Mouse (Mus musculus) intestine, embryonic 14.5 days (tissue): ENCODE measurements around the gene Lpcat4. TPM values are rescaled to one million over a fixed set of nuclear protein-coding genes. Genes with fewer than 3 reads are reported as not detected.
A peak's percentile ranks its signal among the peaks of the same experiment; 100 is the strongest.

Source experiments
- ATAC-seq: fragments of 200-750 bp; cut with Nextera tagmentation; replicated peaks from 2 replicates; pipeline ENCODE4 v1.8.0; 2017; ENCODE audit warnings: low read depth, moderate number of reproducible peaks, moderate TSS enrichment, moderate library complexity; ENCODE audit not compliant: low FRiP score, low TSS enrichment
- DNase-seq: peaks from one replicate; pipeline ENCODE4 v3.0.0-alpha.2; 2018; ENCODE audit warnings: low spot score
- H3K27ac ChIP-seq: fragments of 300-500 bp; sonication (generic); 2 replicates; pipeline ENCODE4 v1.5.1; 2014; ENCODE audit warnings: low read depth, mild to moderate bottlenecking, control low read depth
- H3K27me3 ChIP-seq: fragments of 300-500 bp; sonication (generic); replicated peaks from 2 replicates; pipeline ENCODE4 v1.6.1; 2014; ENCODE audit warnings: low read length, control low read depth; ENCODE audit not compliant: control insufficient read depth, insufficient read depth
- H3K36me3 ChIP-seq: fragments of 300-500 bp; sonication (generic); 2 replicates; pipeline ENCODE4 v1.6.1; 2014; ENCODE audit warnings: low read length, control low read depth; ENCODE audit not compliant: control insufficient read depth, insufficient read depth
- H3K4me1 ChIP-seq: fragments of 300-500 bp; sonication (generic); replicated peaks from 2 replicates; pipeline ENCODE4 v1.6.1; 2014; ENCODE audit warnings: low read length, control low read depth, mixed read lengths; ENCODE audit not compliant: control insufficient read depth, insufficient read depth
- H3K4me2 ChIP-seq: fragments of 300-500 bp; sonication (generic); 2 replicates; pipeline ENCODE4 v1.6.1; 2014; ENCODE audit warnings: low read length
- H3K4me3 ChIP-seq: fragments of 300-500 bp; sonication (generic); 2 replicates; pipeline ENCODE4 v1.5.1; 2014; ENCODE audit warnings: low read depth, low read length, control low read depth, mixed read lengths
- H3K9ac ChIP-seq: fragments of 300-500 bp; sonication (generic); 2 replicates; pipeline ENCODE4 v1.6.1; 2014; ENCODE audit warnings: mild to moderate bottlenecking, low read length
- H3K9me3 ChIP-seq: fragments of 300-500 bp; sonication (generic); 2 replicates; pipeline ENCODE4 v1.6.1; 2016; ENCODE audit warnings: low read length, control low read depth; ENCODE audit not compliant: control insufficient read depth
- WGBS: fragments of 180-500 bp; shearing (Covaris S2); extraction: QIAGEN DNeasy Blood & Tissue Kit; methylation state at CpG from one replicate; pipeline ENCODE4 v1.1.7; 2014; 5-methylcytosine and 5-hydroxymethylcytosine counted together
- polyA plus RNA-seq: library from polyadenylated mRNA; unstranded; fragments of >200 nt; fragmentation: Nextera tagmentation; extraction: Ambion mirVana; gene quantifications from 2 replicates; pipeline ENCODE4 v1.2.1, GENCODE M21; 2014

The Lpcat4 gene
- 23.8 and 28.1 TPM in 2 replicates for polyA plus RNA-seq

- Histone ChIP-seq H3K36me3 (peaks cover 14% of the 10 kb centered on the region; the same call in 1 of the 2 replicates), H3K27me3 (no peaks in the 10 kb centered on the region), H3K9ac (peak within 1 kb of the TSS; percentile 79), H3K9me3 (no peaks in the 10 kb centered on the region), H3K4me1 (peaks cover 6% of the 10 kb centered on the region; the same call in 1 of the 2 replicates), H3K4me2 (peak within 1 kb of the TSS; percentile 86), H3K27ac (peak within 1 kb of the TSS; percentile 90), H3K4me3 (peak within 1 kb of the TSS; percentile 76)
- ATAC-seq, result peak; percentile 85
- DNase-seq, result peak; percentile 96
- 1% methylated on average over 70 of the region's 94 CpGs for WGBS
Measured at GRCm38 (mm10) chr2:112239212-112239934, at the start of gene Lpcat4. TSS of gene Lpcat4 (plus strand) at chr2:112239468.

GRCm38 (mm10) chr2:112196859-112197258, 42.4 kb upstream of the Lpcat4 start:
- 0 out of 2 replicates have a peak, but pooled peaks have one; percentile 68 for ATAC-seq
- WGBS, result 2% methylated on average over 2 of the region's 2 CpGs

GRCm38 (mm10) chr2:112203056-112203455, 36.2 kb upstream of the Lpcat4 start:
- no peaks in the 10 kb centered on the region for H3K4me1 ChIP-seq
- no peak for ATAC-seq

More at GRCm38 (mm10) chr2:112196859-112197258, 42.4 kb upstream of the Lpcat4 start:
- Histone ChIP-seq H3K36me3 (no peaks in the 10 kb centered on the region), H3K4me3 (no peak overlapping the region), H3K9ac (no peak overlapping the region), H3K27ac (no peak overlapping the region), H3K4me1 (no peaks in the 10 kb centered on the region), H3K27me3 (no peaks in the 10 kb centered on the region), H3K4me2 (no peak overlapping the region), H3K9me3 (no peaks in the 10 kb centered on the region)
- DNase-seq, result no peak

DNA sequence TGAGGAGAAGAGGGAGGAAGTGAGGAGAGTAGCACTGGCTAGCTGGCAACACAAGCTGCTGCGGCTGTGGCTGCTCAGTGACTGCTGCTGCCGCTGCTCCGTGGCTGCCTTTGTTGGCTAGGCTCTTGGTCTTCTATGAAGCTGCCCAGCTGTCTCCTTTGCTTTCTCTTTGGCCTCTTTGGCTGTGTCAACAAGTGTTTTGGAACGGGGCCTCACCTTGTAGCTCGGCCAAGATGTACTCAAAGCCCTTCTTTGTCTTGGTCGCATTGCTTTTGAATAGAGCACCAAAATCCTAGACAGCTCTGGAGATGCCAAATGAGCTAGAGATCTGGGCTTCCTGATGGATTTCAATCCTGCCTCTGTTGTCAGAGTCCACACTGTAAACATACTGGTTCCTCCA, 29.1 kb upstream of the Lpcat4 start:
- H3K27me3 ChIP-seq, result no peaks in the 10 kb centered on the region
- WGBS, result 87% methylated on average over 6 of the region's 6 CpGs

More at GRCm38 (mm10) chr2:112203056-112203455, 36.2 kb upstream of the Lpcat4 start:
- Histone ChIP-seq H3K4me2 (no peak overlapping the region), H3K36me3 (no peaks in the 10 kb centered on the region), H3K27me3 (no peaks in the 10 kb centered on the region), H3K9ac (no peak overlapping the region), H3K27ac (no peak overlapping the region), H3K9me3 (no peaks in the 10 kb centered on the region), H3K4me3 (no peak overlapping the region)
- DNase-seq, result no peak
- 61% methylated on average over 6 of the region's 6 CpGs for WGBS

DNA sequence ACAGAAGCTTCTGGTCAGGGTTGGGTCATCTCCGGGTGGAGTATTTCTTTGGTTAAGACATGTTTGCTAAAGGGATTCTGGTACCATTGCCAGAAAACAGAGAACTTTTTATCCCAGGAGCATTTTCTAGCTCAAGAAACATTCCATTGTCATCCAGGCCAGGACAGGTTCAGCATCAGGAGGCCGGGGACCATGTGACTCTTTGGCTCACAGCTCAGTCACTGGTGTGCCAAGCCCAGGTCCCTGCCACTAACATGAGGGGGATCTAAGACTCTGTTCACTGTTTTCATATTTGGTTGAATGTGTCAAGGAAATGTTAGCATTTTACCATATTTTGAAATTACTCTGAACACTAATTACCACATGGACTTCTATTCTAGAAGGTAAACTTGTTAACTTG, 28.6 kb upstream of the Lpcat4 start:
- H3K4me2 ChIP-seq, result no peak overlapping the region
- DNase-seq (no peak), ATAC-seq (no peak)
- H3K27me3 ChIP-seq, result no peaks in the 10 kb centered on the region
- H3K27ac ChIP-seq, result no peak overlapping the region
- H3K4me3 ChIP-seq, result no peak overlapping the region
- WGBS, result 90% methylated on average over 2 of the region's 2 CpGs
- H3K9me3 ChIP-seq, result no peaks in the 10 kb centered on the region
- no peaks in the 10 kb centered on the region for H3K4me1 ChIP-seq
- H3K9ac ChIP-seq, result no peak overlapping the region
- no peaks in the 10 kb centered on the region for H3K36me3 ChIP-seq

More for the DNA sequence above, 29.1 kb upstream of the Lpcat4 start:
- no peaks in the 10 kb centered on the region for H3K9me3 ChIP-seq
- no peaks in the 10 kb centered on the region for H3K36me3 ChIP-seq
- H3K4me1 ChIP-seq, result no peaks in the 10 kb centered on the region
- H3K4me2 ChIP-seq, result no peak overlapping the region
- H3K9ac ChIP-seq, result no peak overlapping the region
- no peak overlapping the region for H3K4me3 ChIP-seq
- no peak overlapping the region for H3K27ac ChIP-seq
- DNase-seq (no peak), ATAC-seq (no peak)

- no peaks in the 10 kb centered on the region for H3K36me3 ChIP-seq
- DNase-seq, result no peak
- H3K27me3 ChIP-seq, result no peaks in the 10 kb centered on the region
- H3K9ac ChIP-seq, result no peak overlapping the region
- 0% methylated on average over 1 of the region's 1 CpGs for WGBS
- H3K4me1 ChIP-seq, result no peaks in the 10 kb centered on the region
- ATAC-seq, result no peak
- no peaks in the 10 kb centered on the region for H3K9me3 ChIP-seq
- no peak overlapping the region for H3K4me3 ChIP-seq
- H3K27ac ChIP-seq, result no peak overlapping the region
- H3K4me2 ChIP-seq, result no peak overlapping the region
Measured at GRCm38 (mm10) chr2:112215977-112216376, 23.3 kb upstream of the Lpcat4 start.

DNA sequence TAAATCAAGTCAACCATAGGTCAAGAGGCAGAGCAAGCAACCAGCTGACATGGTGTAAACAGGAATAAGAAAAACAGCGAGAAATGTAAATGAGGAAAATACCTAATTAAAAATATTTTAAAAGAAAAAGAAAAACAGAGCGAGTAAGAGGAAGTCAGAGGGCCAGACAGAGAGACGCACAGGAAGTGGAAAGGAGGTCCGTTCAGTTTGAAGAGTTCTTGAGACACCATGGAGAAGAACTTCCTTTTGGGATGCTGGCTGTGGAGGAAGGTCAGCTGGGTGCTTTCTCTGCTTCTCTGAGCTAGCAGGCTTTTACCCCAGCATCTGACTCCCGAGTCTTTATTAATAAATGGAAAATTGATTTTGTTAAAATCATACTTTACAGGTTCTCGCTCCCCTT, 21.7 kb upstream of the Lpcat4 start:
- no peak for DNase-seq
- Histone ChIP-seq H3K9ac (no peak overlapping the region), H3K4me2 (no peak overlapping the region), H3K27me3 (no peaks in the 10 kb centered on the region), H3K9me3 (no peaks in the 10 kb centered on the region), H3K4me1 (no peaks in the 10 kb centered on the region), H3K27ac (no peak overlapping the region), H3K4me3 (no peak overlapping the region), H3K36me3 (no peaks in the 10 kb centered on the region)
- 73% methylated on average over 6 of the region's 6 CpGs for WGBS
- no peak for ATAC-seq

DNA sequence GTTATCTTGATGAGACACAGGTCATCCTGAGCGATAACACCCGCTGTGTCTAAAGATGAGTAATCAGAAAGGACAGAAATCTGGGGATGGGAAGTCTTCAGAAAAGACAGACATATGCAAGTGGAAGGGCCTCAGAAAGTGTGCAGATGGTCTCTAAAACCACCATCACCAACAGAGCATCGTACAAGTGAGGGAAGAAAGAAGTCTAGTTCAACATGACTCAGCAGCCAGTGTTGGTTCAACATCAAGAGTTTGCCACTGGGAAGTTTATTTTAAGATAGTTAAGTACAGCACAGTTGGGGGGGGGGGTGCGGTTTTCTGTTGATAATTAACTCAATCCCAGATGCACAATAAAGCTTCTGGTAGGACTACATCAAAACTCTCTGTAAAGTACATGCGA, 18.4 kb upstream of the Lpcat4 start:
- Histone ChIP-seq H3K9ac (no peak overlapping the region), H3K4me1 (no peaks in the 10 kb centered on the region), H3K4me3 (no peak overlapping the region), H3K27ac (no peak overlapping the region), H3K9me3 (no peaks in the 10 kb centered on the region), H3K27me3 (no peaks in the 10 kb centered on the region), H3K4me2 (no peak overlapping the region), H3K36me3 (no peaks in the 10 kb centered on the region)
- 84% methylated on average over 5 of the region's 5 CpGs for WGBS
- ATAC-seq, result no peak
- no peak for DNase-seq

DNA sequence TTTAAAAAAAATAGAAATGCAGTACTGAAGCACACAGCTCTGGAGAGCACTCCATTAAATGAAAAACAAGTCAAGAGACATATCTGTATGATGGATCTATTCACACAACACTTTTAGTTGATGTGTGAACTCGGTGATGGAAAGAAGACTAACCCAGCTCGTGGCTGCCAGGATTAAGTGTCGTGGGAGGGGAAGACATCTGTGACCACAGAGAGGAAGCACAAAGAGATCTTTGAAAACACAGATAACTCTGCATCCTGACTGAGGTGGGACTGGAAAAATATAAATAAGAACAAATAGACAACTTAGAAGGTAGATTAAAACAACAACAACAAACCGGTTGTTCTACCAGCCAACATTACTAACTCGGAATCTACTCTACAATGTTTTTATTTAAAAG, 16.7 kb upstream of the Lpcat4 start:
- H3K4me2 ChIP-seq, result no peak overlapping the region
- DNase-seq (no peak), ATAC-seq (no peak)
- no peaks in the 10 kb centered on the region for H3K9me3 ChIP-seq
- H3K4me3 ChIP-seq, result no peak overlapping the region
- WGBS, result 76% methylated on average over 5 of the region's 5 CpGs
- no peak overlapping the region for H3K27ac ChIP-seq
- no peaks in the 10 kb centered on the region for H3K4me1 ChIP-seq
- H3K27me3 ChIP-seq, result no peaks in the 10 kb centered on the region
- H3K36me3 ChIP-seq, result no peaks in the 10 kb centered on the region
- H3K9ac ChIP-seq, result no peak overlapping the region
